Mouse (Mus musculus) cerebellum, adult 2 months (tissue): Measurements from ENCODE around the gene Dact3. TPM values are rescaled to one million over a fixed set of nuclear protein-coding genes. Genes with fewer than 3 reads are reported as not detected.
A peak's percentile ranks its signal among the peaks of the same experiment; 100 is the strongest.

Experiments used
- DNase-seq, 2 experiments: peaks; one replicate each; pipeline ENCODE4 v3.0.0; 2021
- H3K27ac ChIP-seq: fragments of 200-500 bp; 2 replicates; pipeline ENCODE4 v1.5.1; 2012; ENCODE audit warnings: low read length, control low read depth, inconsistent platforms; ENCODE audit not compliant: insufficient read depth
- H3K27me3 ChIP-seq: fragments of 200-500 bp; 2 replicates; pipeline ENCODE4 v1.6.1; 2012; ENCODE audit warnings: inconsistent platforms, mild to moderate bottlenecking, low read length, moderate library complexity; ENCODE audit not compliant: control insufficient read depth, insufficient read depth
- H3K4me1 ChIP-seq: fragments of 200-500 bp; 2 replicates; pipeline ENCODE4 v1.6.1; 2011; ENCODE audit warnings: low read length; ENCODE audit not compliant: control insufficient read depth, insufficient read depth
- H3K4me3 ChIP-seq: fragments of 200-500 bp; replicated peaks from 2 replicates; pipeline ENCODE3; 2011; ENCODE audit warnings: mild to moderate bottlenecking, low read depth, low read length, control low read depth; ENCODE audit not compliant: insufficient read depth
- CTCF ChIP-seq: fragments of 200-500 bp; IDR thresholded peaks from 2 replicates; pipeline ENCODE4 v1.5.1; 2011; ENCODE audit warnings: low read depth, mild to moderate bottlenecking, control low read depth, low read length, moderate library complexity, borderline replicate concordance; ENCODE audit not compliant: insufficient read depth
- POLR2A ChIP-seq: fragments of 200-500 bp; IDR thresholded peaks from 2 replicates; pipeline ENCODE4 v1.6.1; 2011; ENCODE audit warnings: low read length, control low read depth, borderline replicate concordance; ENCODE audit not compliant: insufficient read depth
- WGBS: fragments of 180-500 bp; shearing (Covaris S2); methylation state at CpG from one replicate; pipeline ENCODE4 v1.1.7; 2018; 5-methylcytosine and 5-hydroxymethylcytosine counted together
- polyA plus RNA-seq: library from polyadenylated mRNA; depleted of rRNA; stranded (reverse); fragments of >200 nt; gene quantifications from 2 replicates; pipeline ENCODE4 v1.2.3, GENCODE M21; 2012; rRNA removed

The Dact3 gene
- polyA plus RNA-seq, result 60.8 and 68.2 TPM in 2 replicates

GRCm38 (mm10) chr7:16875310-16875325 is at the start of gene Dact3:
TSS of gene Dact3 (plus strand) at chr7:16875317.
- Histone ChIP-seq H3K4me1 (peaks cover 8% of the 10 kb centered on the region), H3K27ac (peak within 1 kb of the TSS; percentile 55; the same call in 1 of the 2 replicates), H3K4me3 (peak within 1 kb of the TSS; percentile 100), H3K27me3 (no peaks in the 10 kb centered on the region)
- no peak for TF ChIP-seq POLR2A
- no peak for TF ChIP-seq CTCF
- DNase-seq, result no peak
- WGBS, result 0% methylated on average over 1 of the region's 1 CpGs

DNA sequence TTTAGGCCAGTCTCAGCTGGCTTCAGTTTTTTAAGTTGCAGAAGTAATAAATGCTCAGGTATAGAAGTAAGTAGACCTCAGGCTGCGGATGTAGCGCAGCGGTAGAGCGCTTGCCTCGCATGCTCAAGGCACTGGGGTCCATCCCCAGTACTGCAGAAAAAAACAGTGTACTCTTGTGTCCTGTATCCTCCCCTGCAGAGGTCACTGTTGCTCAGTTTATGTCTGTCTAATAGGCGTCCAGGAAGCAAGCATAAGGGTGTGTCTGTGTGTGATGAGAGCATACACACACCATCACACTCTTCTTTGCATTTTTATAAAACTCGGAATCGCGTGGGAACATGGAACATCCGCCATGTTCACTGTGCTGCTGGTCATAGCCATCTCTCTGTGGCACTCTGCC is 49.3 kb upstream of the Dact3 start:
- 68% methylated on average over 10 of the region's 10 CpGs for WGBS
- TF ChIP-seq POLR2A (no peak), CTCF (peak; percentile 34; the same call in 1 of the 2 replicates)
- DNase-seq, result peak in 1 of 2 experiments; percentile 18
- peaks cover 50% of the 10 kb centered on the region for H3K4me1 ChIP-seq
- H3K27me3 ChIP-seq, result no peaks in the 10 kb centered on the region
- no peak overlapping the region for H3K27ac ChIP-seq
- no peak overlapping the region for H3K4me3 ChIP-seq

- H3K27ac ChIP-seq, result no peak overlapping the region
Measured at GRCm38 (mm10) chr7:16826571-16826970, 48.5 kb upstream of the Dact3 start.

GRCm38 (mm10) chr7:16827274-16827673 is 47.8 kb upstream of the Dact3 start:
- Histone ChIP-seq H3K27me3 (no peaks in the 10 kb centered on the region), H3K27ac (no peak overlapping the region), H3K4me3 (no peak overlapping the region), H3K4me1 (peaks cover 40% of the 10 kb centered on the region)
- DNase-seq, result no peak
- TF ChIP-seq POLR2A, result no peak
- TF ChIP-seq CTCF, result no peak
- 73% methylated on average over 4 of the region's 4 CpGs for WGBS

More at GRCm38 (mm10) chr7:16826571-16826970, 48.5 kb upstream of the Dact3 start:
- WGBS, result 65% methylated on average over 5 of the region's 5 CpGs
- TF ChIP-seq POLR2A (no peak), CTCF (no peak)
- DNase-seq, result no peak
- Histone ChIP-seq H3K4me3 (no peak overlapping the region), H3K27me3 (no peaks in the 10 kb centered on the region), H3K4me1 (peaks cover 46% of the 10 kb centered on the region)

DNA sequence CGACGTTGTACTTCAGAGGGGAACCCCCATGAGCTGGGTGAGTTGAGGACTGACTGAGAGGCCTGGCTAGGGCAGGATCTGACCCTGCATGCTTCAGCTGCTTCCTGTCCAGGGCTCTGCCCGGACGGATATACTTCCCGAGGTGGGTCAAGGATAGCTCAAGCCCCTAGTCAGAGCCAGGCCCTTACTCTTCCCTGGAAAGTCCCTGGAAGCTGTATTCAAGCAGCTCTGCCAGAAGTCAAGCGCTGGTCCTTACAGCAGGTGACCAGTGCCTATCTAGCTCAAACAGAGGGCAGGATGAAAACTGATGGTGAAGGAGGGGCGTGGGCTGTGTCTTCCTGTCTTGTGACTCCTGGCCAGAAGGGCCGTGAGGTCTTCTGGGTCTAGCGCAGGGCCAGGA is 44.7 kb upstream of the Dact3 start:
- TF ChIP-seq POLR2A (no peak), CTCF (no peak)
- H3K4me3 ChIP-seq, result no peak overlapping the region
- H3K4me1 ChIP-seq, result peaks cover 21% of the 10 kb centered on the region
- no peaks in the 10 kb centered on the region for H3K27me3 ChIP-seq
- H3K27ac ChIP-seq, result no peak overlapping the region
- DNase-seq, result no peak
- WGBS, result 83% methylated on average over 9 of the region's 9 CpGs

- H3K27me3 ChIP-seq, result no peaks in the 10 kb centered on the region
- TF ChIP-seq CTCF (no peak), POLR2A (no peak)
- 90% methylated on average over 18 of the region's 18 CpGs for WGBS
- H3K27ac ChIP-seq, result no peak overlapping the region
- DNase-seq, result no peak
- H3K4me3 ChIP-seq, result no peak overlapping the region
- H3K4me1 ChIP-seq, result no peaks in the 10 kb centered on the region
Measured at GRCm38 (mm10) chr7:16837916-16838803, 37.0 kb upstream of the Dact3 start.

DNA sequence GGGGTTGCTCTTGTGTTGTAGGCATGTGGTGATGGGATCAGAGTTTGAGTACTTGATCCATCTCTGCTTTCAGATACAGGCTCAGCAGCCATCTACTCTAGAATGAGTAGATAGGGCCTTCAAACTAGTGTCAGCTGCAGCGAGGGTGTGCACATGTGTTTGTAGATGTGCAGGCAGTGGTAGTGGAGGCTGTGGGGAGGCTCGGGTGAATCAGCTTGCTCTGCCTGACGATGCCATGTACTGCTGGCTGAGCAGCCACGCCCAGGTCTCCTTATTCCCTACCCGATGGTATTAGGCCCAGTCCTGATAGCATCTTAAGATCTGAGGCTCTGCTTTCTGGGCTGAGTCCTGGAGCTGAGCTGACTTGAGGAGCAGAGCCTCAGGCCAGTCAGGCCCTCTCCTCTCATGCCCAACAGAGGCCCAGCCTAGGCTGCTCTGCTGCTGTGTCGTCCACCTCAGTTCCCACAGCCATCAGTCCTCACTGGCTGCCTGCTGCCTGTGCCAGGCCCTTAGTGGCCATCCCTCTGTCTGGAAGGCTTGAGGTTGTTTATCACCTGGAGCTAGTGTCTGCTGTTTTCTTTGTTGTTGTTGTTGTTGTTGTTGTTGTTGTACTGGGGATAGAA is 36.2 kb upstream of the Dact3 start:
- WGBS, result 83% methylated on average over 6 of the region's 6 CpGs
- DNase-seq, result no peak

More for the DNA sequence above, 36.2 kb upstream of the Dact3 start:
- Histone ChIP-seq H3K27ac (no peak overlapping the region), H3K4me1 (no peaks in the 10 kb centered on the region), H3K27me3 (no peaks in the 10 kb centered on the region), H3K4me3 (no peak overlapping the region)
- no peak for TF ChIP-seq CTCF
- TF ChIP-seq POLR2A, result no peak
